Mouse (Mus musculus): ENCODE results near the gene Stx2. TPM values are rescaled to one million over a fixed set of nuclear protein-coding genes. Genes with fewer than 3 reads are reported as not detected.

The Stx2 gene
- polyA plus RNA-seq (2015; fragmentation: Illumina TruSeq; extraction: RNeasy Lipid Tissue Mini Kit (QIAGEN cat#74804); ENCODE audit: low read depth, low replicate concordance): 19.0 TPM

GRCm38 (mm10) chr5:129008412-129008826 lies at the start of gene Stx2:
Stx2 (minus strand) TSS chr5:129008574.

GRCm38 (mm10) chr5:129019497-129020299 lies 11.3 kb upstream of the Stx2 start, which contains the start of gene Ran:
Ran (plus strand) TSS chr5:129020069.

GRCm38 (mm10) chr5:128953278-128954070 lies 54.9 kb downstream of the Stx2 start, which contains the start of gene Rimbp2:
Rimbp2 (minus strand) TSS chr5:128953486.

Other genes starting within 250 kb of the Stx2 start
- gene Rimbp2, start 55.1 kb downstream of the Stx2 start, polyA plus RNA-seq (2015; fragmentation: Illumina TruSeq; extraction: RNeasy Lipid Tissue Mini Kit (QIAGEN cat#74804); ENCODE audit: low read depth, low replicate concordance): 60.1 TPM
- 334 TPM for gene Ran, start 11.5 kb upstream of the Stx2 start, polyA plus RNA-seq (2015; fragmentation: Illumina TruSeq; extraction: RNeasy Lipid Tissue Mini Kit (QIAGEN cat#74804); ENCODE audit: low read depth, low replicate concordance)
- gene Adgrd1, start 88.2 kb upstream of the Stx2 start, polyA plus RNA-seq (2015; fragmentation: Illumina TruSeq; extraction: RNeasy Lipid Tissue Mini Kit (QIAGEN cat#74804); ENCODE audit: low read depth, low replicate concordance): 2.2 TPM